Mouse (Mus musculus) spleen, postnatal 10 days (tissue): ENCODE results near the gene Spats1.

Experiments used
- DNase-seq, 2 experiments: peaks; one replicate each; pipeline ENCODE4 v3.0.0; 2021 to 2022; ENCODE audit warnings: low spot score in 2 of 2

Gene Spats1

DNA sequence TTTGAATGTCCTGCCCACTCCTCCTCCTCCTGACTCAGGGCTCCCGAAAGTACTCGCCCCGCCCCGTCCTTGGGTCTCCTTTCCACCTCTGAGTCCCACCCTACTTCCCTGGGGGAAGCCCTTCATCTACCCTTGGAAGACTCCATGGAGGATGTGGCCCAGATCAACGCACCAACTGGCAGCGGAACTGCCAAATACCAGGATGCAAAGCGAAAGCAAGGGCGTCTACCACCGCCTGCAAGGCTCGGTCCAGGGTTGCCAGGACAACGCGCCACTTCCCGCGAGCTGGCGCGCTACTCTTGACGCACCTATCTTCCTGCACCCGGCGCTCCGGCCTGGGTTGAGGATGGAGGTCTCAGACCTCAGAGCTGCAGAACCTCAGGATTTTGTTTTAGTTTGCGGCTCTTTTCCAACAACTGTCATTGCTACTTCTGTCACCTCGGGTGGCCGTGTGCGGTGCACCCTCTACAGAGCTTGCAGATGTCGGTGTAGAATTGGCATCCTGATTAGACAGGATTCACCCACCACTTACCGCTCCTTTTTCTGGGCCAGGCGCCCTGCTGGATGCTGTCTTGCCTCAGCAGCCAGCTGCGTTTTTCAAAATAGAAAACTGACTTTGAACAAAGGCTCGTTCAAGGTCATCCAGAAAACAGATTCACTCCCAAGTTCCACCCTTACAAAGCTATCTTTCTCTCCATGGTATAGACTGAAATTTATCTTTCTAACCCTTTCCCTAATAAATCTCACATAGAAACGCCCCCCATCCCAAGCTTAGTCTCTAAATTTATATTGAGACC lies at the start of gene Spats1:
Gene Spats1 (minus strand): TSS at position 747 of the 797 bp plus-strand sequence.
- DNase-seq = peak in 1 of 2 experiments; percentile 56

DNA sequence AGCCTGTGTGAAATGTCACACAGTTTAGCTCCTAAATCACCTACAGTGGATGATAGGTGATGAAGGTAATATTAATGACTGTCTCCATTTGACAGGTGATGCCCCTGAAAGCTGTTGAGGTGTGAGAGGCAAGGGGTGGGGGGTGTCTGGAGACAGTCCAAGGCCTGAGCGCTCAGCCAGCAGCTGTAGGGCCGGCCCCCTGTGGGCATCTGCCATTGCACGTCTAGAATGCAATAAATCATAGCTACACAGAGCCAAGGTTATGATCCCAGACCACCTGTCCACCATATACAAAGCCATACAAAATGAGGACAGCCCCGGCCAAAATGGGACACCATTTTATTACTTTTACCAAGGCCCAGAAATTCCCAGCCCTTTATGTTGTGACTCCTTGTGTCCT lies 49.7 kb upstream of the Spats1 start:
- no peak for DNase-seq

DNA sequence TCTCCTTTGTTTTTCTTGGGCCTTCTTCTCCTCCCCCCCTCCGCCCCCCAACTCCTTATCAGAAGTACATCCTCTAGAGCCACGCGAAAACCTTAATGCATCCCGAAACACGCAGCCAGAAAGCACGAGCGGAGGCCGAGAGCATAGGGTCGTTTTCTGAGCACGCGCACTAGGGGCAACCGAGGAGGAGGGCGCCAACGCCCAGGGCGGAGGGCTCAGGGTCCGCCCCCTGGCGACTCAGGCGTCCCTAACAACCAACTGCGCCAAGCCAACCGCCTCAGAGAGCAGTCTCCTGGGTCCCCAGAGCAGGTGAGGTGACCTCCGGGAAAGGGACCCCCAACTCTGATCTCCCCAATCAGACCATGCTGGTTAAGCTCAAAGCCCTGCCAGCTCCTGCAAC lies 48.0 kb upstream of the Spats1 start, which contains the start of gene Tcte1:
Gene Tcte1 (plus strand): TSS at position 172 of the 400 bp plus-strand sequence.
- DNase-seq = no peak

DNA sequence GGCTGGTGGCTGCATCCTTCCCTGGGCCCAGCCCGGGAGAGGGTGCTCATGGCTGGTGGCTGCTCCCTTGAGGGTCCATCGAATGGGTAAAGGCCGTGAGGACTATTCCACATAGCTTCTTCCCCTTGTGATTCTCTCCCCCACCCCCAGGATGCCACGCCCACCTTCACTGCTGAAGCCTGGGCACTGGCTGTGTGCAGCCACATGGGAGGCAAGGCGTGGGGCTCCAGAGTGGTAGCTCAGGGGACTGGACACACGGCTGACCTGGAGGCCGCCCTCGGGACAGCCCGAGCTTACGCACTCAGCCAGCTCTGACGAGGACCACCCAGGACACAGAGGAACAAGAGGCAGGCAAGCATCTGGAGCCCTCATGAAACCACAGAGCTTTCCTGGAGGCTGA lies 44.9 kb upstream of the Spats1 start:
- DNase-seq = no peak

DNA sequence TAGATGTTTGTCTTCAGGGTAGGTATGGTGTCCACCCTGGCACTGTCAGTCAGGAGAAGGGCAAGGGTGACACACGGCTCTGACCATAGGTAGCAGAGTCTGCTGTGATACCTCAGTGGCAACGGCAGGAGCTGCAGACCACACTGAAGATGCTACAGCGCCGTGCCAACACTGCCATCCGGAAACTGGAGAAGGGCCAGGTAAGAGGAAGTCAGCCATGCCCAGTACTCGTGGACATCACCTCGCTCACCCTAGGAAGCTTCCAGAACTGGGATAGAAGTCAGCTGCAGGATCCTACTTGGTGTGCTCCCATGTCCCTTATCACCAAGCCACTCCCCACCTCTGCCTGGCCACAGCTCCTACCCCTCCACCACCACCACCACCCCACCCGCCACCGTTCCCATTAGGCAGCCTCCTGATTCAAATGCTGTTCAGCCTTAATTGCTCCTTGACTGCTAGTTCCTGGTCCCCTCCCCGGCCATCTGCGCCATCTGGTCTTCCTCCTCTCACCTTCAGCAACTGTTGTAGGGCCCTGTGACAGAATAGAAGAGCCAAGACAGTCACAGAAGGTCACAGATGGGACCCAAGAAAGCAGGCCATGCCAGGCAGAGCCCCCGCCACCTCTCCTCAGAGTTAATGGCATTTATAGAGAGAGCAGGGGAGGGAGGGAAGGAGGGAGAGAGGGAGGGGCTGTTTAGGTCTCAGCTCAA lies 43.7 kb upstream of the Spats1 start:
- no peak for DNase-seq

DNA sequence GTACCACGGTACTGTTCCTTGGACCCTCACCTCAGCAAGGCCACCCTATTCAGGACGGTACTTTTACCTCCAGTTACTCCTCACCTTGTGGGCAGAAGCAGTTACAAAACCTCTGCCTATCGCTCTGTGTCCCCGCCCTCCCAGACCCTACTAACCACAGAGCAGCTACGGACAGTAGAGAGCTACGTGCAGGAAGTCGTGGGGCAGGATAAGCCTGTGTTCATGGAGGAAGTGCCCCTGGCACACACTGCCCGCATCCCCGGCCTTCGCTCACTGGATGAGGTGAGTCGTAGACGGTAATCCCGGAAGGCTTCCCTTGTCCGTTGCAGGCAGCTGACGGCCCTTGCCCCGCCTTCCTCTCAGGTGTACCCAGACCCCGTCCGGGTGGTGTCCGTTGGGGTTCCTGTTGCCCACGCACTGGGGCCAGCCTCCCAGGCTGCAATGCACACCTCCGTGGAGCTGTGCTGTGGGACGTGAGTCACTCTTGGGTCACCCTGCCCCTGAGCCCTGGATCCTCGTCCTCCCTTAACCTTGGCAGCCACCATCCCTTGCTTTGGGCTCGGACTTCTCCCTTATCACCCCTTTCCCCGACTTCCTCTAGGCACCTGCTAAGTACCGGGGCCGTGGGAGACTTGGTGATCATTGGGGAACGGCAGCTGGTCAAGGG lies 42.5 kb upstream of the Spats1 start:
- no peak for DNase-seq

DNA sequence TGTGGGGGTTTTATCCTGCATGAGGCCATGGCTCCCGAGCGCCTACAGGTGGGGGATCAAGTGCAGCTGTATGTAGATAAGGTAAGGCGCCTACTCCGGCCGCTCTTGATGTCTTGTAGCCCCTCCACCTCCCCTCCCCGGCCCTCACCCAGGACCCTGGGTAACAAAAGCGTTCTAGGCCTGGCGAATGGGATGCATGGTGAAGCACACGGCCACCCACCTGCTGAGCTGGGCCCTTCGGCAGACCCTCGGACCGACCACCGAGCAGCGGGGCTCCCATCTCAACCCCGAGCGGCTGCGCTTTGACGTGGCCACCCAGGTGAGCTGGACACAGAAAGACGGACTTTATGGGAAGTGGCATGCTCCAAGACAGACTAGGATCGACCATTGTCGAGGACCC lies 41.9 kb upstream of the Spats1 start:
- DNase-seq = no peak

DNA sequence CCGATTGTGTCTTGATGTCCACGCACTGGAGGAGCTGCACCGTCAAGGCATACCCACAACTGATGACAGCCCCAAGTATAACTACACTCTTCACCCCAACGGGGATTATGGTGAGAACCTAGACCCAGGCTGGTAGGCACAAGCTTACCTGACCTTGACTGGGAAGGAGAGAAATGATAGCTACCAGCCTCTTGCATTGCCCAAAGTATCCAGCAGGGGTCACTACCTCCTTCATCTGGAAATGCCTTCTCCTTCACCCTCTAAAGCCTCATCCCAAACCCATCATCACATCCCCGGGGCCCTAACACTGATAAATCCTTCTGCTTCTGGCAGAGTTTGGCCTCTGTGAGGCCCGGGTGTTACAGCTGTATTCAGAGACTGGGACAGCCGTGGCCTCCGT lies 41.3 kb upstream of the Spats1 start:
- peak; percentile 77 to 84 for DNase-seq

DNA sequence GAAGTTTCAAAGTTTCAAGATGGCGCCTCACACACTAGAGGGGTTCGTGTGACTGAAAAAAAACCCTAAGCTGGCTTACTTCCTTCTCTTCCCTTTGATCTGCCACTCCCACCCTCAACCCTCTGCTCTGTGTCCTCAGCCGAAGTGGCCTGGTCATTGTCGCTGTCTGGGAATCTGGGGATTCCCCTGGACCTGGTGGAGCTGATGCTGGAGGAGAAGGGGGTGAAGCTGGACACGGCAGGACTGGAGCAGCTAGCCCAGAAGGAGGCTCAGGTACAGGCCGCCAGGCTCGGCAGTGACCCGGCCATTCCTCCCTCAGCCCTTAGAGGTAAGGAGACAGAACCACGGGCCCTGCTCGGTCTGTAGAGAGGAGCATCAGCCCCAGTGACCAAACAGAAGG lies 40.6 kb upstream of the Spats1 start:
- no peak for DNase-seq

DNA sequence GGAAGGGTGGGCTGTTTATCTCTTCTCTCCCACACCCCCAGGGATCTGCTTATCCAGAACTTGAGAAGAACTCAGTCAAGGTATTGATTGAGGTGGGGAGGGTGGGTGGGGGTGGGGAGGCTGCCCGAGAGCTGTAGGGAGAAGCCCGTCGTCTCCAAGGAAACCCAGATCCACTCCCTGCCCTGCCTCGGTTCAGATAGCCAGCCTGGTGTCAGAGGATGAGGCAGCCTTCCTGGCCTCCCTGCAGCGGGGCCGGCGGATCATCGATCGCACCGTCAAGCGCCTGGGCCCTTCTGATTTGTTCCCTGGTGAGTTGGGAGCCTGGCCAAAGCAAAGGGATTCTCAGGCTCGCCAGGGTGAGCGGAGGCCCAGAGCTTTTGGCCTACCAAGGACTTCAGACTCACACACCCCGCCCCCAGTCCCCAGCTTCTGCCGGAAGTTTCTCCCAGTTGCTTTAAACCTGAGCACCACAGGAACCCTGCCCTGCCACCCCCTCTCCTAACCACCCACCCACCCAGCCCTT lies 40.0 kb upstream of the Spats1 start:
- DNase-seq = no peak

DNA sequence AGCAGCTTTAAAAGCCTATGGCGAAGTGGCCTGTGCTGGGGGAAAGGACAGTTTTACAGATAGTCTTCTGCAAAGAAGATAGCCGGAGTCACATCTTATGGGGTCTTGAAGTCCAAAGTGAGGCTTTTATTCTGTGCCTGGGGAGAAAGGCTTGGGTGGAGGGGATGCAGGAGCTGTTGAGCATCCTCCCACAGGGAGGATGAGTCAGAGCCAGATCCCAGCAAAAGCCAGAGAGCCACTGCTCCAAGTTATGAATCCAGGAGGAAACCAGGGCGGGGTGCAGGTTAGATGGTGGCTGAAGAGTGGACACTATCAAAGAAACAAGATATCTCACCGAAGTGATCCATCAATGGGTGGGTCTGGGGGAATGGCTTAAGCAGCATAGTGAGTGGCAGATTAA lies 36.5 kb upstream of the Spats1 start:
- no peak for DNase-seq

DNA sequence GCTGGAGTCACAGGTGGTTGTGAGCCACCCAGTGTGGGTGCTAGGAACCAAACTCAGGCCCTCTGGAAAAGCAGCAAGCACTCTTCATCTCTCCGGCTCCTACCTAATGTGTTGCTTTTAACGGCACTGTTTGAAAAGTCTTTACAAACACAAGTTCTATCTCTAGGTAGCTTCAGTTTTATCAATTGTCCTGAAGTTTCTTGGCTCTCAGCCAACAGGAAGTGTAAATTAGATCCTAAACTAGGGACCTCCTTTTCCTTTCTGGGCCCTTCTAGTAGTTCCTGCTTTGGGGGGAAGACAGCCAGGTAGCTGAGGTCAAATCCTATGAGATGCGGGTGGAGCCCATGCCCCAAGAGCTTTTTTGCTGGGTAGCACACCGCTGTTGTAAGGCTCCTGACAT lies 35.7 kb upstream of the Spats1 start:
- no peak for DNase-seq

DNA sequence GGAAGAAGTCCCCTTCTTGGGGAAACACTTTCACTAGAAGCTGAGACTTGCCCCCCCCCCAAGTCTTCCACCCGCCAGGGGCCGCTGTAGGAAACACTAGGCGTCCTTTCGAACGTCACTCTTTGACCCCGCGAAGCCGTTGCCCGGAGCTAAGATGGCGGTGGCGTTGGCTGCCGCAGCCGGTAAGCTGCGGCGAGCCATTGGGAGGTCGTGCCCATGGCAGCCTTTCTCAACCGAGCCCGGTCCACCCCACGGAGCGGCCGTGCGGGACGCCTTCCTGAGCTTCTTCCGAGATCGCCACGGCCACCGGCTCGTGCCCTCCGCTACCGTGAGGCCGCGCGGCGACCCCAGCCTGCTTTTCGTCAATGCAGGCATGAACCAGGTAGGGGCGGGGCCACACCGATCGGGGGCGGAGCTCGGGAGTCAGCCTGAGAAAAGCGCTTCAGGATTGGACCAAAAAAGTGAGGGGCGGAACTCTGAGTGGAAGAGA lies 31.5 kb upstream of the Spats1 start, which contains the start of gene Aars2:
Gene Aars2 (plus strand): TSS at position 142 of the 490 bp plus-strand sequence.
- peak; percentile 94 to 97 for DNase-seq

DNA sequence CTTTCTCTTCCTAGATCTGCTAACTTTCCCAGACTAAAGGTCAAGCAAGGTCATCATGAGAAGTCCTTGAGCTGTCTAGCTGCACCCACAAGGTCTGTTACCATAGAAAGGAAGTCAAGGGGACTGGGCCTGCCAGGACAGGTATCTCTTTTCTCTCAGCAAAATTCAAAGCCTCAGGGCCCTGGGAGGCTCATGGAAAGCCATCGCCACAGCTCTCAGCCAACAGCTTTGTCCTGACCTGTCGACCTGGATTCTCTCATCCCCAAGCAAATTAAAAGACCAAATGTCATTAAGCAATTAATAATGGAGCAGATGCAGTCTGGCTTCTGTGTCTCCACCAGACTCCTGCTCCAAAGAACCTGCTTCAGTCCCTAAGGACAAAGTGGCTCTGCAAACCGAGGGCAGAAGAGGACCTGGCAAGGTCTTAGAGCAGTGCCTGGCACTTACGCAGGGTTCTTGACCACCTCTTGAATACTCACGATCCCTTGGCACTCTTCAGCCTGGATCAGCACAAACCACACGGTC lies 30.8 kb upstream of the Spats1 start:
- no peak for DNase-seq

DNA sequence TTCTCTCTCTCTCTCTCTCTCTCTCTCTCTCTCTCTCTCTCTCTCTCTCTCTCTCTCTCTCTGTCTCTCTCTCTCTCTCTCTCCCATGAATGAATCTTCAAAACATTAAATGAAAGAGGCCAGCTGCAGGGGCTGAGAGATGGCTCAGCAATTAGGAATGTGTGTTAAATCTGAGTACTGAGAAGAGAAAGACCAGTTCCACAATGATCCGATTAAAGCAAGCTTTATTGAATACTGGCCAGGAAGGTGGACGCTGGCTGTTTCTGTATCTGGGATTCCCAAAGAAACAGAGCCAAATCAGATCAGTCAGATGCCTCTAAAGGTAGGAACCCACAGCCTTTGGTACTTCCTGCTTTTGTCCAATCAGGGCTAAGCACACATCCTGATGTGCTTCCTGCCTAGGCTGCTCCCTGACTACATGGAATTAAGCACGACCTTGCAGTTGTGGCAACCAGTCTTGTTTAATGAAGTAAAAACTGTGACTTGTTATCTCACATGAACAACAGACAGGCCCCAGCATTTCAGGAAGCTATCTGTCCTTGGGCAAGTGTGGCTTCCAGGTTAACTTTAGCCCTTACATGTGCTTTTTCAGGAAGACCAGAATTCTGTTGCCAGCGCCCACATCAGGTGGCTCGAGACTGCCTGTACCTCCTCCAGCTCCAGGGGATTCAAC lies 28.2 kb upstream of the Spats1 start:
- no peak for DNase-seq

DNA sequence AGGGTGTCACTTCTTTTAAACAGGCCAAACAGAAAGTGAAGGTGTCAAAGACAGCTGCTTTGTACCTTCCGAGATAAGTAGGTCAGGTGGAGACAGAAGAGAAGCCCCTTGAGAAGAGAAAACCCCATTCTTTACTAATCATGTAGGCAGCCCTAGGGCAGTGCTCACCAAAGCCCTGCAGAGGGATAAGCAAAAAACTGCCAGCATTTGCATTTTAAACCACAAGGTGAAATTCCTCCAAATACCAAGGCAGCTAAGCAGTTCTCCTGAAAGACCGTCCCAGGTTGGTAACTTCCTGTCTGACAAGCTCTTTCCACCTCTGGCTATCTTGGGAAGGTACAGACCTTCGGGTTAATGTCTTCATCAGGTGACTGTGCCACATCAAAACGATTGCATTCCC lies 27.1 kb upstream of the Spats1 start:
- no peak for DNase-seq

DNA sequence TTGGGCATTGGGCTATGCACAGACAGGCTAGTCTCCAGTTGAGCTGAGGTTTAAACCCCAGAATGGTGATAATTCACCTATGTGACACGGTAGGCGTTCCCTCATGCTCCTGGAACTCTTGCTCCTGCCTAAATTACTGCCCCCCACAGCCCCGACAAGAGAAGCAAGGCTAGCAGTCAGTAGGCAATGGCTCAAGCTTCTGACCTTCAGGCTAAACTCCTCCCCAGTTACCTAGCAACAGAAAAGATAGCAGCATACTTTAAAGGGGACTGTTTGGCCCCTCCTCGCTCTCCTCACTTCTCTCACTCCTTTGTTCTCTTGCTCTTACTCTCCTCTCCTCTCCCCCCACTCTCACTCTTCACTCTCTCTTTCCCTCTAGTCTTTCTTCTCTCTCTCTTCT lies 25.8 kb upstream of the Spats1 start:
- no peak for DNase-seq

DNA sequence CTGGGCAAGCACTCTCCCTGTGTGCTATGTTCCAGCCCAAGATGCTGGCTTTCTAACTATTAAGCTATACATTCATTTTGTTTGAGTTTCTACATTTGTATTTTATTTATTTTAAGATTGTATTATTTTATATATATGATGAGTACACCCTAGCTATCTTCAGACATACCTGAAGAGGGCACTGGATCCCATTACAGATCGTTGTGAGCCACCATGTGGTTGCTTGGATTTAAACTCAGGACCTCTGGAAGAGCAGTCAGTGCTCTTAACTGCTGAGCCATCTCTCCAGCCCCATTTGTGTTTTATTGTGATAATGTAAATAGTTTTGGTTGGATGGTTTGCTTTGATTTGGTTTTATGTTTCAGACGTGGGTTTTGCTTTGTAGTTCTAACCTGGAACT lies 24.3 kb upstream of the Spats1 start:
- DNase-seq = no peak

DNA sequence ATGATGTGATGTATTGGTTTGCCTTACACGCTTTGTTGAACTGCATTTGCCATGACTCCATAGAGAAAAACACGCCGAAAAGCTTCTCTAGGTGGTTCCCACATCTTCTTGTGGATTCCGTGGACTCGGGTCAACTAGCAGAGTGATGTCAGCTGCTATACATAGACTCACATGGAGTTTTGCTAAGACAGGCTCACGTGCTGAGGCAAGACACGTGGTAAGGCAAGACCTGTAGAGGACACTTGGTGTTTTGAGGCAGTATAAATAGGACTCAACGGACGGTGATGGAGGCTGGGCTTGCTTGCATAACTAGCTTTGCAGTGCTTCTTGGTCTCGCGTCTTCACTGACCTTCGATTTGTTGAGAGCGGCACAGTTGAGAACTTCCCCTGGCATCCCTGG lies 23.2 kb upstream of the Spats1 start:
- no peak for DNase-seq

DNA sequence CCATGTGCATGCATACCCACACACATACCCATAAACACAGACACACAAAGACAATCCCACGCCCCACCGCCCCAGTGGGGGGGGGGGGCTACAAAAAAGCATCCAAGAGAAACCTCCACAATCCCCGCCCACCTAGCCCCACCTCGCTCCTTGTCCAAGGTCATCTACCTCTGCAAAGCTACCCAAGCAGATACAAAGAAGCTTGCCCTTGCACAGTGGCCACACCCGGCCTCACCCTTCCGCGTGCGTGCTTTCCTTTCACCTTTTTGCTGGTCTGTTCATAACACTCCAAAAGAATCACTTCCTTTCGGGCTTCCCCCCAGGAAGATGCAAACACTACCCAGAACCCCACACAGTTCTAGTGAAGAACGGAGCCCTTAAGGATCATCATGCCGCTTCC lies 20.2 kb upstream of the Spats1 start:
- no peak for DNase-seq

DNA sequence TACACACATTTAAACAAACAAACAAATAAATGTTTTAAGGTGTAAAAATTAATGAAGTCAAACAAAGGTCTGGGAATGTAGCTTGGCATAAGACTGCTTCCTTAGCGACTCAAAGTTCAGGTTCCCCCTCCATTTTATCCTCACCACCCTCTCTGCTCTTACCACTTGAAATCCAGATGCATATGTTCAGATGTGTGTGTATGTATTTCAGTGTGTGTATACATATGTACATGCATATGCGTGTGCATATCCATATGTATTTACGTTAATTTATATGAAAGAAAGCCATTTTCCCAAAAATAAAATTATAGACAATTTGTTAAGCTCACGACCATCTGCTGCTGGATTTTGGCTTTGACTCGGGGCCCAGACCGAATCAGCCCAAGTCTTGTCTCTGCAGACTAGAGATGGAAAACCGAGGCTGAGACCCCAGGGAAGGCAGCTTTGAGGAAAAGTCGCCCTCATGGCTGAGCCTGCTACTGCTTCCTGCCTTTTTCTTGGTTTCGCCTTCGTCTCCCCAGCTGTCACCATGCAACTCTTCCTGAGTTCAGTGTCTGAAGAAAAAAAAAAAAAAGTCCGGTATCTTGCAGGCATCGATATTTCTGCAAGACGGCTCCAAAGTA lies 15.4 kb upstream of the Spats1 start:
- no peak for DNase-seq
